Comparison of ENCODE assay signal across 10 mouse cellular contexts in the genomic region with DNA sequence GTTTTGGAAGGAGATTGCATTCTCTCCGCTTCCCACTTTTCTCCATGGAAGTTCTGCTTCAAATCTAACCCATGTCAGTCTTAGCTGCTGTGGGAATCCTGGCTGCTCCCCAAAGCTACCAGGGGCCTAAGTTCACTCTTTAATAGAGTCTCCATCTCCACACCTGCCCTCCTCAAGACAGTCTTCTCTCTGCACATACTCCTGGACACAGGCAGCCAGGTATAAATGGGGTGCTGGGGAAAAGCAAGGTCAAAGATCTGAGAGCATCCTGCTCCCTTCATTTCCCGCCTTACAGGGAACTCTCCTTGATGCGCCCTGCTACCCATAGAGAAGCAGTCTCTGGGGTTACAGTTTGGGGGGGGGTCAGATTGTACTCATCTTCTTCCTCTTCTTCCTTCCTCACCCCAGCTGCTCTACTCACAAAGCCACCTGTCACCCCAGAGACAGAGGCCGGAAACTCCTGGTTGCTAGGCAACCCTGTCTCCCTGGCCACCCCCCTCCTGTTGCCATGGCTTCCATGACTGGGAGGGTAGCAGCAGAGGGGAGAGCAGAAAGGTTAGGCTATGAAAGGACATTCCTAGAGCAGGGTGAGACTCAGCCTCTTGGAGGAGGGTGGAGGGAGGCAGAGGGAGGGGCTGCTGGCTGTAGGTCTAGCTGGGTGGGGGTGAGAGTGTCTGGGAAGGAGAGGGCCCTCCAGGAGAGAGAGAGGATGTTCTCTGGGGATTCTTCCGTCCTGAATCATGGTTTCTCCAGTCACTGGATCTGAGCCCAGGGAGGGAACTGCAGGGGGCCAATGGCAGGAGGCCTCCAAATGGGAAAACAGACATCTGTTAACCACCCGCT. TPM values are rescaled to one million over a fixed set of nuclear protein-coding genes. Genes with fewer than 3 reads are reported as not detected.
A peak's percentile ranks its signal among the peaks of the same experiment; 100 is the strongest.
DNase-seq lines count a peak whose midpoint lies in the region; ATAC-seq lines count a peak whose summit lies in the region.
"Had no signal": no experiment of that assay in that cellular context is flagged by ENCODE, and none has a peak within 500 bp of the region (broad histone marks: within the 10 kb centered on the region; RNA-seq: fewer than 3 reads in every experiment).

No protein-coding gene starts in this region.

- peaks cover 30% of the 10 kb centered on the region for H3K4me1 ChIP-seq in forebrain, embryonic 11.5 days (replicated peaks; ENCODE audit: control insufficient read depth, insufficient read depth, low read length)

- peak; percentile 68 for DNase-seq in left cerebral cortex, postnatal 4 days
- no peak for DNase-seq in left cerebral cortex, adult 9 months (ENCODE audit: low spot score in 2 of 2)
- peak; percentile 57 for DNase-seq in ZHBTc4 (ENCODE audit: low read depth, low spot score)
- peak; percentile 78 for DNase-seq in forebrain, embryonic 11.5 days (ENCODE audit: low spot score)
- DNase-seq in mesoderm, embryonic 11.5 days (ENCODE audit: low read depth, low spot score), result peak; percentile 74
- DNase-seq in thymus, postnatal 10 days (ENCODE audit: low spot score in 2 of 2), result peak; percentile 68 to 70
- DNase-seq in spleen, adult 12 weeks (ENCODE audit: low spot score), result no peak
- no peak for DNase-seq in adrenal gland, postnatal 10 days
- DNase-seq: lung, embryonic 14.5 days had no signal

- 24% methylated on average over 6 of the region's 6 CpGs for WGBS in forebrain, embryonic 11.5 days

- peaks cover 57% of the 10 kb centered on the region for H3K27me3 ChIP-seq in forebrain, embryonic 11.5 days (ENCODE audit: control insufficient read depth, insufficient read depth, low read length)

- H3K9me3 ChIP-seq in forebrain, embryonic 11.5 days (ENCODE audit: control insufficient read depth, low read length), result no peaks in the 10 kb centered on the region
- H3K9me3 ChIP-seq: heart, embryonic 13.5 days had no signal

- no peak overlapping the region for H3K4me3 ChIP-seq in forebrain, embryonic 11.5 days (ENCODE audit: low read depth, low read length)
- H3K4me3 ChIP-seq: heart, embryonic 13.5 days had no signal

- ATAC-seq in forebrain, embryonic 11.5 days (replicated peaks; ENCODE audit: low FRiP score), result peak; percentile 81

- no peak overlapping the region; the same call in 1 of the 2 replicates for H3K9ac ChIP-seq in forebrain, embryonic 11.5 days (ENCODE audit: low read length)
- H3K9ac ChIP-seq: lung, embryonic 14.5 days had no signal

- 0 out of 2 replicates have a peak overlapping the region, but pooled peaks have one; percentile 62 for H3K27ac ChIP-seq in forebrain, embryonic 11.5 days (ENCODE audit: low read depth, low read length)
- H3K27ac ChIP-seq: heart, embryonic 13.5 days had no signal

- intact Hi-C loops in left cerebral cortex, postnatal 4 days (cut with DNase I), result no loop called here

- H3K4me2 ChIP-seq in forebrain, embryonic 11.5 days (ENCODE audit: low read depth, low read length, severe bottlenecking), result peak overlapping the region; percentile 36
- H3K4me2 ChIP-seq: heart, embryonic 13.5 days; lung, embryonic 14.5 days had no signal

- H3K36me3 ChIP-seq in forebrain, embryonic 11.5 days (ENCODE audit: control insufficient read depth, insufficient read depth, low read length), result no peaks in the 10 kb centered on the region
- H3K36me3 ChIP-seq: heart, embryonic 13.5 days had no signal

RNA-seq across cellular contexts. Expression of gene Psd, which starts 5.6 kb away (rescaled TPM):
- 100 to 1,000 TPM; 670 to 671 TPM for total RNA-seq in left cerebral cortex, postnatal 4 days (2021)
- polyA plus RNA-seq in forebrain, embryonic 11.5 days (2014; fragmentation: Nextera tagmentation; extraction: Ambion mirVana), result 10.7 and 11.3 TPM in 2 replicates
- 10 to 100 TPM in 1 of 2 experiments, 1 to 10 TPM in 1; 8.2 to 11.9 TPM for total RNA-seq in adrenal gland, postnatal 10 days (2021)

RNA-seq across cellular contexts. Expression of gene Fbxl15, which starts 6.7 kb away (rescaled TPM):
- 10 to 100 TPM; 22.3 to 23.4 TPM for total RNA-seq in left cerebral cortex, postnatal 4 days (2021)
- polyA plus RNA-seq in forebrain, embryonic 11.5 days (2014; fragmentation: Nextera tagmentation; extraction: Ambion mirVana), result 22.5 and 25.8 TPM in 2 replicates
- total RNA-seq in adrenal gland, postnatal 10 days (2021), result 10 to 100 TPM in 1 of 2 experiments, 1 to 10 TPM in 1; 8.9 to 10.5 TPM

RNA-seq across cellular contexts. Expression of gene Cuedc2, which starts 17.2 kb away (rescaled TPM):
- total RNA-seq in left cerebral cortex, postnatal 4 days (2021), result 100 to 1,000 TPM; 221 to 222 TPM
- polyA plus RNA-seq in forebrain, embryonic 11.5 days (2014; fragmentation: Nextera tagmentation; extraction: Ambion mirVana), result 217 and 242 TPM in 2 replicates
- 10 to 100 TPM; 78.9 to 90.4 TPM for total RNA-seq in adrenal gland, postnatal 10 days (2021)

RNA-seq across cellular contexts. Expression of gene Nfkb2, which starts 17.2 kb away (rescaled TPM):
- 1 to 10 TPM; 2.5 to 2.8 TPM for total RNA-seq in left cerebral cortex, postnatal 4 days (2021)
- 4.1 and 4.2 TPM in 2 replicates for polyA plus RNA-seq in forebrain, embryonic 11.5 days (2014; fragmentation: Nextera tagmentation; extraction: Ambion mirVana)
- 10 to 100 TPM; 20.8 to 24.2 TPM for total RNA-seq in adrenal gland, postnatal 10 days (2021)

RNA-seq across cellular contexts. Expression of gene Mfsd13a, which starts 19.6 kb away (rescaled TPM):
- 10 to 100 TPM; 16.8 to 18.3 TPM for total RNA-seq in left cerebral cortex, postnatal 4 days (2021)
- polyA plus RNA-seq in forebrain, embryonic 11.5 days (2014; fragmentation: Nextera tagmentation; extraction: Ambion mirVana), result 7.9 and 8.6 TPM in 2 replicates
- total RNA-seq in adrenal gland, postnatal 10 days (2021), result 1 to 10 TPM; 4.6 to 7.4 TPM

Comparison
In these comparisons a context has a peak if more than half of its experiments do, and no peak if none do; other contexts are left out.
1. DNase-seq: peak in left cerebral cortex, postnatal 4 days (single experiment), ZHBTc4 (single experiment), forebrain, embryonic 11.5 days (single experiment), mesoderm, embryonic 11.5 days (single experiment) and thymus, postnatal 10 days (2 of 2); none in left cerebral cortex, adult 9 months (0 of 2), spleen, adult 12 weeks (single experiment) and adrenal gland, postnatal 10 days (single experiment).
2. RNA of gene Psd, which starts 5.6 kb away (total RNA-seq): 670 to 671 TPM in left cerebral cortex, postnatal 4 days; 8.2 to 11.9 TPM in adrenal gland, postnatal 10 days; every median in the first group is over 10 times any median in the second.